Mouse (Mus musculus): ENCODE measurements around the gene Ppp2r2c.
"Not testable (repeated sequence)": the region's sequence is repeated elsewhere in the genome, so short reads cannot be mapped to it uniquely, and the experiment has no call there.

Ppp2r2c gene

DNA sequence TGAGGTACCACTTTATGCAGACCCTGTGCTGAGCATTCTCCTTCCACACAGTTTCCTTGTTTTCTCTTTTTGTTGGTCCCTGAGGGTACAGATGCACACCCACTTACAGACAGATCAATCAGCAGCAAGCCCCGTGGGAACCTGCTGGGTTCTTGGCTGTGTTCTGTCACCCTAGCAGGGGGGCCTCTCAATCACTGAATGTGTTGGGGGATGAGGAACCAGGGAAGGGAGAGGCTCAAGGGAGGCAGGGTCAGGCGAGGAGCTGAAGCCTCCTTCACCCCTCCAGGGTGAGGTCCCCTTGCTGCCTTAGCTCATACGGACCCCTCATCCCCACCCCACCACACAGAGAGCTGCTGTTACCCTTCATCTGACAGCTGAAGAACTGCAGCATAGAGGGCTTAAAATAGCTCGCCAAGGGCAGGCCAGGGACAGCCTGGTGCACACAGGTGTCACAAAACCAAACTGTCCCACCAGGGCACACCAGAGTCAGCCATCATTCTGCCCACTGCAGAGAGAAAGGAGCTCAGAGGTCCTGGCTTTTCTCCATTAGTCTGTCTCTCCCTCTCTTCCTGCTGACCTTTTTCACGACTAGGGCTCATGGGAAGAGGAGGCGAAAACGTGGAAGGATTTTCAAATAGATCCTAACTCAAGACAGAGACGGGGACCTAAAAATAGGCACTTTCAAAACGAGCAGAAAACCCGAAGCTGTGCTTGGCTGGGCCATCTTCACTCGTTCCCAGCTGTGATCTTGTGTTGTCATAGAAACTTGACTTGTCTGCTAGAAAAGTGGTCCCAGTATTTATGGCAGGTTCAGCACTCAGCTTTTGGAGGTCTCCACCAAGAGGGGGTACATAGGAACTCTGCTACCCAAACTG, 55.8 kb downstream of the Ppp2r2c start:
- peak in 1 of 2 experiments; percentile 51 for DNase-seq (ENCODE audit: low spot score in 2 of 2)

DNA sequence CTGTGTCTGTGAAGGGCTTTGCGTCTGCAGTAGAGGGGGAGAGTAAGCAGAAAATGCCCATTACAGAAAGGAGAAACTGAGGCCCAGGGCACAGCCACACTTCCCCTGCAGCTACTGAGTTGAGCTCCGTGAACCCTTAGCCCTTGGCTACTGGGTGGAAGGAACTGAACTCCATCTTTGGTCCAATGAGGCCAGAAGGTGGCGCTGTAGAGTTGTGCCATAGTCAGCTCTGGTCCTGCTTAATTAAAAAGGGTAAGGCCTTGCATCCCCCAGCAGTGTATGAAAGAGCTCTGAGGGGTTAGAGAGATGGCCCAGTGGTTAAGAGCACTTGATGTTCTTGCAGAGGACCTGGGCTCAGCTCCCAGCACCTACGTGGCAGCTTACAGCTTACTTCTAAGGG, 60.4 kb downstream of the Ppp2r2c start:
- no peak for DNase-seq (ENCODE audit: low spot score in 2 of 2)

DNA sequence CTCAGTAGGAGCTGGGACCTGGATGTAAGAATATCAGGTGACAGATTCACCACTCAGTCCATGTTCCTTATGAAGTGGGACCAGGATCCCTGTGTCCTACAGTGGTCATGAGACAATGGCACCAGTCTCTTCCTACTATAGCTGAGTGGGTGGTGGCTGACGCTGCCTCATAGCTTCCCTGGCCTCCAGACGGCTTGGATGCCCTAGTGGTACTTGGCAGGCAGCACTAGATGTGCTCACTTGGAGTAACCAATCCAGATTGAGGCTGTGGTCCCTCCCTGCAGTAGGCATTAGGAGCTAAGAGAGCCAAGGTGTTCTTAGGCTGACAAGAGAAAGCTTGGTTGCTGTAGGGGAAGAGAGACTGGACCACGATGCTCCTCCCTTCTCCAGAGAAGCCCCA, 61.1 kb downstream of the Ppp2r2c start:
- DNase-seq (ENCODE audit: low spot score in 2 of 2) = no peak

DNA sequence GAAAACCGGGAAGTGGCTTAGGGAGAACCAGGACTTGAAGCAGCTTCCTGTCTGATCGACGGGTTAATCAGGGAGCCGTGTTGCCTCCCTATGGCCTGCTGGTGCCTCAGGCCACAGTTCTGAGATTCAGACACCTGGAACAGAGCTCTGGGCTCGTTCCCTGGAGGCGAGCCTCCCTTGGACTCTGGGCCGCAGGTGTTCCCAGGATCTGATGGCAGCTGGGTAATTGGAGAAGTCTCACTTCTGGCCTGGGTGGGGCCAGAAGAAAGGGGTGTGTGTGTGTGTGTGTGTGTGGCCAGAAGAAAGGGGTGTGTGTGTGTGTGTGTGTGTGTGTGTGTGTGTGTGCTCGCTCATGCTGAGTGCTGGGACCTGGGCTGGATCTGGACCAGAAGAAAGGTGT, 65.1 kb downstream of the Ppp2r2c start:
- DNase-seq (ENCODE audit: low spot score in 2 of 2) = no peak

DNA sequence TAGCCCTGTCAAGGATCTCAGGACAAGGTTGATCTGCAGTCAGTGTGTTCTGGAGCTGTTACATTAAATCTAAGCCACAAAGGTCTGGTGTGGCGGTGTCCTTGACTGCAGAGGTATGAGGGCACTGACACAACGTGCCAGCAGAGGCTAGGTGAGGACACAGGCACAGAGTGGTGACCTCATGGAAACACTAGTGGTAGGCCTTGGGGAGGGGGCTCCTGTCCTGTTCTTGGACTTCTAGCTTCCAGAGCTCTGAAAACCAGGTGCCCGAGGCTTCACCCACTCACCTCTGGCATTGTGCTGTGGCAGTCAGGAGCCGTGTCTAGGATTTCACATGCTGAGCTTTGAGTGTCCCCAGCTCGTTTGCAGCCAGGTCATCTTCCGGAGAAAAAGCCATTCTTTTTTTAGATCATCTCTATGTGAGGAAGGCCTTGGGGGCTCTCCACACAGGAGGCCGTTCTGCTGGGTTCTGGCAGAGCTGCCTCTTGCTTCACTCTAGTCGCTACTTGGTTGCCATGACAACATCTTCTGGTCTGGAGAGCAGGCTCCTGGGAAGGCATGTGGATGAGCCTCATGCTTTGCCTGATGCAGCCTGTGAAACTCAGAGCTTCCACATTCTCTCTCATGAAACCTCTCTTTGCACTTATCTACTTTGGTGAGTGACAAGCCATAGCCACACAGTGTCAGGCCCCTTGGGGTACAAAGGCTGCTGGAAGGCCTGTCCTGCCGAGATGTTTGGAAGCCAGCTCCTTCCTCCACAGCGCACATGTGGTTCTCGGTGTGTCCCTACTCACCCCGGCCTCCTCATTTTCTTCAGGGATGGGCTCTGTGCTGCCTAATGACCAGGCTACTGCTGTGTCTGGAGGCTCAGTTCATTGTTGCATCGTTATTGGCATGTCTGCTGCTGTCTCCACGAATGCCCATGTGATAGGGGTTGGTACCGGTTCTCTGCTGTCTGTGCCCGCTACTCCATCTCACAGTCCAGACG, 67.5 kb downstream of the Ppp2r2c start:
- DNase-seq (ENCODE audit: low spot score in 2 of 2) = peak; percentile 58 to 62

- no peak for DNase-seq (ENCODE audit: low spot score in 2 of 2)
These were observed 68.2 kb downstream of the Ppp2r2c start for GRCm38 (mm10) chr5:36936548-36936947.

GRCm38 (mm10) chr5:36938021-36938420, 69.7 kb downstream of the Ppp2r2c start:
- DNase-seq (ENCODE audit: low spot score in 2 of 2) = no peak

DNA sequence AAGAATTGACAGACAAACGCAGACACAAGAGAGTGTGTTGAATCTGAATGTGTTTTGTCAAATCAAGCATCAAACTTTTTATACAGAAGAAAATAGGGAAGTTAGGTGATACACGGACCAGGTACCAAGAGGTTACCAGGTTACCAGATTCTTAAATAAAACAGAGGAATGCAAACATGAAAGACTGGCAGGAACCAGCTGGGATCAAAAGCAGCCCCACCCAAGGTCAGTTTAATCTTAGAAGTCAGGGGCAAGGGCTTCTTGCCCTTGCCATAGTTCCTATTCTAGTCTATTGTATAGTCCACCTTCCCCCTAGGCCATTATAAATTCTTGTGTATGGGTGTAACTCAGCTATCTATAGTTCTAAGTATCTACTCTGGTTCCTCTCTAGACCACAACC, 70.7 kb downstream of the Ppp2r2c start:
- not testable (repeated sequence) for DNase-seq (ENCODE audit: low spot score in 2 of 2)

- DNase-seq (ENCODE audit: low spot score in 2 of 2) = no peak
These were observed 74.1 kb downstream of the Ppp2r2c start for GRCm38 (mm10) chr5:36942446-36942845.

DNA sequence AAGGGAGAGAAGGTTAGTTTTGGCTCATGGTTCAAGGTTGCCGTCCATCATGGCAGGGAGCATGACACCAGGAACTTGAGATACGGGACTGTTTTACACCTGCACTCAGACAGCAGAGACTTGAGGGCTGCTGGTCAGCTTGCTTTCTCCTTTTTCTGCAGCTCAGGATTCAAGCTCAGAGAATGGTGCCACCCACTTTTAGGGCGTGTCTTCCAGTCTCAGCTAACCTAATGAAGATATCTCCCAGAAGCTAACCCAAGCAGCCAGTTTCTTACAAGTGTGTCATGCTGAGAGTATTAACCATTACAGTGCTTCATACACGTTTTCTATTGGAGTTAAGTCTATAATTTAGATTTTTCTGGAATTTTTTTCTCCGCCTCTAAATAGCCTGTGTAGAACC, 76.2 kb downstream of the Ppp2r2c start:
- no peak for DNase-seq (ENCODE audit: low spot score in 2 of 2)

GRCm38 (mm10) chr5:36945102-36945701, 76.9 kb downstream of the Ppp2r2c start:
- DNase-seq (ENCODE audit: low spot score in 2 of 2) = peak; percentile 75 to 79

- DNase-seq (ENCODE audit: low spot score in 2 of 2) = no peak
These were observed 77.4 kb downstream of the Ppp2r2c start for GRCm38 (mm10) chr5:36945713-36946112.

GRCm38 (mm10) chr5:36946445-36946844, 78.1 kb downstream of the Ppp2r2c start:
- peak in 1 of 2 experiments; percentile 48 for DNase-seq (ENCODE audit: low spot score in 2 of 2)

DNA sequence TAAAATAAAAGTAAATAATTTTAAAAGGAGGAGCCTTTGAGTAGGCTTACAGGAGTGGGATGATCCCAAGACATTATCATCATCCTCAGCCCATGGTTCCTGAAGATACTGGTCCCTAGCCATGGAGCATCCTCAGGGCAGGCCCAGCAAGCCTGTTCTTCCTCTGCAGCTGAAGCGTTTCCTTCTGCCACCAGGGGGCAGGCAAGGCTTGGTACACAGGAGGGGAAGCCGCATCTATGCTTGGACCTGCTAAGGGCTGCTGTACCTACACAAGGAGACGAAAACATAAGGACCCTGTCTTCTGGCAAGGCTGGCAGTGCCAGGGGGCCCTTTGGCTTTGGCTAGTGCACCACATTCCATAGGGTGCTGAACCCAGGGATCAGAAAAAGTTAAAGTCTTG, 80.5 kb downstream of the Ppp2r2c start:
- DNase-seq (ENCODE audit: low spot score in 2 of 2) = peak in 1 of 2 experiments; percentile 80

DNA sequence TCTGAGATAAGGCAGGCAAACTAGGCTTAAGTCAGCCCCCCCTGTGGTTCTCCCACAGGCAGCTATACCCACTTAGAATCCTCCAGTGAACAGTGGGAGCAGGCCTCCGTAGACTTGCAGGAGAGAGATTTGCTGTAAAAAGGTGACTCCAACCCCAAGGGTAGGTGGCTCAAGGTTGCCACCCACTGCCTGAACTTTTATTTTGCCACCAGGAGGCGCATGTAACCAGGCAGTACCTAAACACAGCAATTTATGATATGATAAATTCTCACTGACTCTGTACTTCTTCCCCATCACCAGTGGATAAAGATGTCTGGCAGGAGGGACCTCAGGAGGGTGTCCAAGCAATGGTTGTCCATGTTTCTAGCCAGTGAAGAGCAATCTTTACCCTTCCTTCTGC, 82.6 kb downstream of the Ppp2r2c start:
- DNase-seq (ENCODE audit: low spot score in 2 of 2) = no peak

DNA sequence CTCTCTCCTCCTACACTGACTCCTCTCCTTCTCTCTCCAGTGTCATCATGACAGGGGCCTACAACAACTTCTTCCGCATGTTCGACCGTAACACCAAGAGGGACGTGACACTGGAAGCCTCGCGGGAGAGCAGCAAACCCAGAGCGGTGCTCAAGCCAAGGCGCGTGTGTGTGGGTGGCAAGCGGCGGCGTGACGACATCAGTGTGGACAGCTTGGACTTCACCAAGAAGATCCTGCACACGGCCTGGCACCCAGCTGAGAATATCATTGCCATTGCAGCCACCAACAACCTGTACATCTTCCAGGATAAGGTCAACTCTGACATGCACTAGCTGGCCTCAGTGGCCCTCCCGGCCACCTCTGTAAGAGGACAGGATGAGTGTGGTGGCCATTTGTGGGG, 84.0 kb downstream of the Ppp2r2c start:
- no peak for DNase-seq (ENCODE audit: low spot score in 2 of 2)

- DNase-seq (ENCODE audit: low spot score in 2 of 2) = no peak
These were observed 87.1 kb downstream of the Ppp2r2c start for GRCm38 (mm10) chr5:36955366-36955765.

DNA sequence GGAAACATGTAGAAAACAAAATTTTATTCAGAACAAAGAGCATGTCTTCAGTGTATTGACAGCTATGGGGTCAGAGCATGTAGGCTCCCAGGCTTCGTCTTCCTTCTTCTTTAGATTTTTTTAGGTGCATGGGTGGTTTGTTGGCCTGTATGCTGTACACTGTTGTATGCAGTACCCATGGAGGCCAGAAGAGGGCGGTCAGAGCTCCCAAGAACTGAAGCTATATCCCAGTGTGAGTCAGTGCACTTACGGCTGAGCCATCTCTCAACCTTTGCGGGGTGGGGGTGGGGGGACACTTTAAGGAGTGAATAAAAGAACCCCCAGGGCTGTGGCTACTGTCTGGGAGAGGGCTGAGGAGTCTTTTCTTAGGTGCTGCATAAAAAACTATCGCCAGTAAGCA, 90.5 kb downstream of the Ppp2r2c start:
- DNase-seq (ENCODE audit: low spot score in 2 of 2) = peak in 1 of 2 experiments; percentile 77

GRCm38 (mm10) chr5:36960501-36960900, 92.2 kb downstream of the Ppp2r2c start:
- peak; percentile 50 to 55 for DNase-seq (ENCODE audit: low spot score in 2 of 2)

DNA sequence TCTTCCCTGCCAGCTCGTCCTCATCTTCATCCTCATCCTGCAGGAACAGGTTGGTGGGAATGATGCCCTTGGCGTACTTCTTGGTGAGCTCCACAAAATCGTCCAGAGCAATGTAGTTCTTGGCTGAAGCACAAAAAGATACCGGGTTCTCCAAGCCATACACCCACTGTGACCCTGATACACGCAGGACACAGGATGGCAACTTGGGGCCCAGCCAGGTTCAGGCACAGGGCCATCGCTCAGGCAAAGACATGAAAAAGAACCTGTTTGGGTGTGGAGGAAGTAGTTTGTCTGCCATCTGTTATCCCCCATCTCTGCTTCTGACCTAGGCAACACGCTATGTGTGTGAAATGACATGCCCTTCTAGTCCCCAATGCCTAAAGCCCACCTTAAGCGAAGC, 103.3 kb downstream of the Ppp2r2c start:
- no peak for DNase-seq (ENCODE audit: low spot score in 2 of 2)

DNA sequence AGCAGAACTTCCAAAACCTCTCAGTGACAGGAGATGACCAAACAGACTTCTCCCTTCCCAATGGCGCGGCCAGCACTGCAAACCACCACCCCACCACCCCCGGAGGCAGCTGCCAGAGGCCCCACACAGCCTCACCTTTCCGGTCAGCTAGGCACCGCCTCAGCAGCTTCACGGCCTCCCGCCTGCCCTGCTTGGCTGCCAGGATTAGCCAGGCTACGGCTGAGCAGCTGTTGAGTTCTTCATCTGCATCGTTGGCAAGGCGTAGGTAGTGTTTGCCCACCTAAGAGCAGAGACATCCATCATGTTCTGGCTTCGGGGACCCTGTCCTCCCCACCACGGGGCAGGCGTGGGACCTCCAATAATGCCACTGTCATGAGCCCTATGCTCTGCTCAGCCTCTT, 107.0 kb downstream of the Ppp2r2c start:
- DNase-seq (ENCODE audit: low spot score in 2 of 2) = no peak

GRCm38 (mm10) chr5:36977809-36978208, 109.5 kb downstream of the Ppp2r2c start:
- no peak for DNase-seq (ENCODE audit: low spot score in 2 of 2)

Measured in left cerebral cortex, adult 9 months (tissue).